Mouse (Mus musculus) E14TG2a.4 (cell line): Measurements from ENCODE around the gene Klhdc7b.

Source experiments
- H3K27me3 ChIP-seq: 2 replicates; pipeline ENCODE4 v1.6.1; 2014; ENCODE audit warnings: low read length, control low read depth; ENCODE audit not compliant: insufficient read depth
- H3K36me3 ChIP-seq: 2 replicates; pipeline ENCODE4 v1.6.1; 2014; ENCODE audit warnings: low read length, control low read depth; ENCODE audit not compliant: insufficient read depth
- H3K4me1 ChIP-seq: replicated peaks from 2 replicates; pipeline ENCODE4 v1.6.1; 2014; ENCODE audit warnings: low read depth, low read length, control low read depth
- H3K4me3 ChIP-seq: replicated peaks from 2 replicates; pipeline ENCODE4 v1.5.1; 2014; ENCODE audit warnings: mild to moderate bottlenecking, low read length
- H3K9me3 ChIP-seq: 2 replicates; pipeline ENCODE4 v1.6.1; 2014; ENCODE audit warnings: low read length, control low read depth
- CTCF ChIP-seq: conservative IDR thresholded peaks from 2 replicates; pipeline ENCODE4 v1.5.1; 2014; ENCODE audit warnings: low read length
- NANOG ChIP-seq: IDR thresholded peaks from 2 replicates; pipeline ENCODE4 v1.6.1; 2014; ENCODE audit warnings: borderline replicate concordance, low read length, mixed read lengths
- POU5F1 ChIP-seq: IDR thresholded peaks from 2 replicates; pipeline ENCODE4 v1.6.1; 2014; ENCODE audit warnings: low read length, borderline replicate concordance

Klhdc7b gene

GRCm38 (mm10) chr15:89377938-89378828 lies 6.5 kb upstream of the Klhdc7b start:
- TF ChIP-seq NANOG (no peak), CTCF (no peak), POU5F1 (no peak)
- H3K9me3 ChIP-seq = no peaks in the 10 kb centered on the region
- peaks cover under 1% of the 10 kb centered on the region; the same call in 1 of the 2 replicates for H3K36me3 ChIP-seq
- H3K4me1 ChIP-seq = peaks cover 50% of the 10 kb centered on the region
- peak overlapping the region; percentile 76 for H3K4me3 ChIP-seq
- H3K27me3 ChIP-seq = peaks cover 59% of the 10 kb centered on the region

- peak within 1 kb of the TSS; percentile 76 for H3K4me3 ChIP-seq
- H3K4me1 ChIP-seq = peaks cover 48% of the 10 kb centered on the region
- no peak for TF ChIP-seq NANOG
- TF ChIP-seq POU5F1 = no peak
- TF ChIP-seq CTCF = no peak
- H3K27me3 ChIP-seq = peaks cover 62% of the 10 kb centered on the region
- H3K9me3 ChIP-seq = no peaks in the 10 kb centered on the region
- H3K36me3 ChIP-seq = no peaks in the 10 kb centered on the region
These were observed 5.8 kb upstream of the Klhdc7b start, which contains the start of gene Odf3b for GRCm38 (mm10) chr15:89378831-89379401. Gene Odf3b (minus strand): TSS chr15:89379282.

- H3K27me3 ChIP-seq = peaks cover 67% of the 10 kb centered on the region
- TF ChIP-seq NANOG = no peak
- TF ChIP-seq POU5F1 = no peak
- no peak for TF ChIP-seq CTCF
These were observed 5.3 kb upstream of the Klhdc7b start for GRCm38 (mm10) chr15:89379429-89379828.

DNA sequence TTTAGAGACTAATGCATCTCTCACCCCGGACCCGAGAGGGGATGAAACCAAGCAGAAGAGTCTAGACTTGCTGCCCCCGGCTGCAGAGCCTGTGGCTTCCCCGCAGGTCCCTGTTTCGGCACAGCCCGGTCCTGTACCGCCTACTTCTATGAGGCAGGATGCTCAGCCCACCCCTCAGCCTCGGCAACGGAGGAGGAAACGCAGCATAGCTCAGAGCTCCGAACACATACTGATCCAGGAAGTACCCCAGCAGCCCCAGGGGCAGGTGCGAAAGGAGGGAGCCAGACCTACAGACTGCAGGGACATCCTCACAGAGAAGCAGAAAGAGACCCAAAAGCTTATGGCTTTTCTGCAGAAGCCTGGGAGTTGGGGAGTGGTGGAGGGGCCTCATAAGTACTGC lies 2.4 kb downstream of the Klhdc7b start:
- Histone ChIP-seq H3K4me1 (peaks cover 45% of the 10 kb centered on the region), H3K4me3 (peak overlapping the region; percentile 64), H3K9me3 (no peaks in the 10 kb centered on the region), H3K27me3 (peaks cover 76% of the 10 kb centered on the region), H3K36me3 (no peaks in the 10 kb centered on the region)
- no peak for TF ChIP-seq CTCF
- TF ChIP-seq NANOG = no peak
- no peak for TF ChIP-seq POU5F1

More at GRCm38 (mm10) chr15:89379429-89379828, 5.3 kb upstream of the Klhdc7b start:
- peak overlapping the region; percentile 76 for H3K4me3 ChIP-seq
- peaks cover 44% of the 10 kb centered on the region for H3K4me1 ChIP-seq
- H3K9me3 ChIP-seq = no peaks in the 10 kb centered on the region
- H3K36me3 ChIP-seq = no peaks in the 10 kb centered on the region

DNA sequence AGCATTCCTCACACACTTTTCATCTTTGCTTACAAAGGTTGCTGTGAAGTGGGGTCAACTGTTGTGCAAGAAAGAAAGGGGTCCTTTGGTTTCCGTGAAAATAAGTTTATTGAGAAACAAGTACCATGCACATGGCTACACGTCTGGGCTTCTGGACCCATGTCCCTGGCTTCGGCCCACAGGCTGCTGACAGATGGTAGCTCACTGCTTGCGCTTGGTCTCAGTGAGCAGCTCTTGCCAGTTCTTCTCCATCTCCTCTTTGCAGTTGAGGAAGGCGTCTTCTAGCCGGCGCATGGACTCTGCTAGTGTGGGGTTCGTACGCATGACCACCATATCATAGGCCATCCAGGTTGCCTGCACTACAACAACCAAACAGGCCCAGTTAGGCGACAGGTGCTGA lies 5.4 kb downstream of the Klhdc7b start:
- TF ChIP-seq CTCF (no peak), POU5F1 (no peak), NANOG (no peak)
- H3K9me3 ChIP-seq = no peaks in the 10 kb centered on the region
- peaks cover 38% of the 10 kb centered on the region for H3K4me1 ChIP-seq
- no peak overlapping the region for H3K4me3 ChIP-seq
- H3K27me3 ChIP-seq = peaks cover 56% of the 10 kb centered on the region
- H3K36me3 ChIP-seq = no peaks in the 10 kb centered on the region

DNA sequence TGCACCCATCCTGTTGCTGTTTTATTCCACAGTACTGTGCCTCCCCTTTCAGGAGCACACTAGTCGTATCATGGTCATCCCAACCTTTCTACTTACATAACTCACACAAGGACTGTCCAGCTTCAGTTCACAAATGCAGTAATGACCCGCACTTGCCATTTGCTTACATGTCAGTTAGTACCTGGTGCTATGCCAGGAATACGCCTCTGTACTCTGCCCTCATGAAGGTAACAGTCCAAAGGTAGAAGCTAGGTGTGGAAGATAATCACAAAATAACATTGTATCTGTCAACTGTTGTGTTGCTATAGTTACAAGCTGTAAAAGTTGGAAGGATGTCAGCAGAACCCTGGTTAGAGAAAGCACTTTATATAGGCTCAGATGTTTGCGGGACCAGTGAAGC lies 12.2 kb downstream of the Klhdc7b start:
- Histone ChIP-seq H3K9me3 (no peaks in the 10 kb centered on the region), H3K4me1 (peaks cover 29% of the 10 kb centered on the region), H3K36me3 (no peaks in the 10 kb centered on the region), H3K27me3 (peaks cover 11% of the 10 kb centered on the region; the same call in 1 of the 2 replicates), H3K4me3 (no peak overlapping the region)
- TF ChIP-seq NANOG (no peak), CTCF (no peak), POU5F1 (no peak)

- Histone ChIP-seq H3K4me3 (no peak overlapping the region), H3K4me1 (peaks cover 32% of the 10 kb centered on the region)
- TF ChIP-seq NANOG (no peak), CTCF (no peak), POU5F1 (no peak)
These were observed 13.4 kb downstream of the Klhdc7b start for GRCm38 (mm10) chr15:89398146-89398545.

DNA sequence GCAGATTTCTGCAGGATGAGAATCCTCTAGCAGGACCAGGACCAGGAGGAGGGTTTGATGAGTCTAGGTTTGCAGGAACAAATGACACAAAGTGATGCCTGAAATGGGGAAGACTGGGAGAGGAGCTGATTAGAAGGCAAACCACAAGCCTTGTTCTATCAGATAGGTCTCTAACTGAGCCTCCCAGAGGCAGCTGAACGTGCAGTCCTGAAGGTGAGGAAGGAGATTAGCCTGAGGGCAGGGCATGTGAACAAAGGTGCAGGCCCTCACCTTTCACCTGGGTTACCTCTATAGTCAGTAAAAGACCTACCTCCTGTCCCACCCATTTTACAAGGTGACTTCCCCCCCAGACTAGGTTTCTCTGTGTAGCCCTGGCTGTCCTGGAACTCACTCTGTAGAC lies 15.0 kb downstream of the Klhdc7b start:
- H3K9me3 ChIP-seq = no peaks in the 10 kb centered on the region
- no peaks in the 10 kb centered on the region for H3K36me3 ChIP-seq
- no peak overlapping the region for H3K4me3 ChIP-seq
- peaks cover 32% of the 10 kb centered on the region for H3K4me1 ChIP-seq
- peaks cover 7% of the 10 kb centered on the region; the same call in 1 of the 2 replicates for H3K27me3 ChIP-seq
- TF ChIP-seq NANOG = no peak
- no peak for TF ChIP-seq CTCF
- TF ChIP-seq POU5F1 = no peak

More at GRCm38 (mm10) chr15:89398146-89398545, 13.4 kb downstream of the Klhdc7b start:
- Histone ChIP-seq H3K36me3 (no peaks in the 10 kb centered on the region), H3K9me3 (no peaks in the 10 kb centered on the region), H3K27me3 (peaks cover 7% of the 10 kb centered on the region; the same call in 1 of the 2 replicates)
